Mouse (Mus musculus) CH12.LX (cell line): ENCODE results near the gene Actb. TPM values are rescaled to one million over a fixed set of nuclear protein-coding genes. Genes with fewer than 3 reads are reported as not detected.

ENCODE experiments used
- DNase-seq: peaks from one replicate; pipeline ENCODE4 v3.0.0-alpha.2; 2013; ENCODE audit errors: extremely low read depth
- H3K27ac ChIP-seq: 2 replicates; pipeline ENCODE4 v1.5.1; 2012; ENCODE audit warnings: low read depth, mild to moderate bottlenecking, control low read depth, moderate library complexity; ENCODE audit not compliant: insufficient read depth
- H3K27me3 ChIP-seq: replicated peaks from 2 replicates; pipeline ENCODE3; 2012; ENCODE audit warnings: inconsistent platforms
- H3K36me3 ChIP-seq, 2 experiments: replicated peaks in 1 of 2; 2 replicates each; pipeline versions ENCODE3 to v1.6.1; 2012; ENCODE audit warnings: inconsistent platforms in 1 of 2, low read length in 1 of 2, mild to moderate bottlenecking in 1 of 2, mixed read lengths in 1 of 2, moderate library complexity in 1 of 2; ENCODE audit not compliant: control insufficient read depth in 1 of 2, insufficient read depth in 1 of 2
- H3K4me1 ChIP-seq, 2 experiments: 2 replicates each; pipeline ENCODE4 v1.6.1; 2012; ENCODE audit warnings: inconsistent platforms in 1 of 2, moderate library complexity in 1 of 2; ENCODE audit not compliant: insufficient read depth in 2 of 2, control insufficient read depth in 1 of 2
- H3K4me2 ChIP-seq: 2 replicates; pipeline ENCODE4 v1.6.1; 2012; ENCODE audit warnings: low read depth, mild to moderate bottlenecking, control low read depth; ENCODE audit not compliant: poor library complexity, insufficient read depth, severe bottlenecking
- H3K4me3 ChIP-seq, 3 experiments: fragments of 150-350 bp in 1 of 3; sonication (generic) in 1 of 3; replicated peaks in 1 of 3; 2 replicates each; pipeline versions ENCODE3 to v1.5.1; 2011 to 2012; ENCODE audit warnings: low read depth in 2 of 3, low read length in 2 of 3, mild to moderate bottlenecking in 2 of 3, moderate library complexity in 2 of 3, control low read depth in 1 of 3, improper control_type of control experiment in 1 of 3, inconsistent platforms in 1 of 3, mixed read lengths in 1 of 3; ENCODE audit not compliant: poor library complexity in 1 of 3
- H3K79me2 ChIP-seq: replicated peaks from 2 replicates; pipeline ENCODE4 v1.6.1; 2012; ENCODE audit warnings: mild to moderate bottlenecking, moderate library complexity; ENCODE audit not compliant: control insufficient read depth, poor library complexity, insufficient read depth, severe bottlenecking; ENCODE audit errors: extremely low read depth
- H3K9ac ChIP-seq: 2 replicates; pipeline ENCODE4 v1.6.1; 2012; ENCODE audit warnings: low read depth, mild to moderate bottlenecking, control low read depth, moderate library complexity; ENCODE audit not compliant: insufficient read depth
- H3K9me3 ChIP-seq: replicated peaks from 2 replicates; pipeline ENCODE3; 2012; ENCODE audit warnings: low read length, inconsistent platforms, mixed read lengths
- BHLHE40 ChIP-seq: IDR thresholded peaks from 2 replicates; pipeline ENCODE4 v1.6.1; 2011; ENCODE audit warnings: mild to moderate bottlenecking, low read depth, low read length, improper control_type of control experiment
- CHD2 ChIP-seq: IDR thresholded peaks from 2 replicates; pipeline ENCODE4 v1.6.1; 2011; ENCODE audit warnings: low read length, improper control_type of control experiment
- EP300 ChIP-seq: IDR thresholded peaks from 2 replicates; pipeline ENCODE4 v1.6.1; 2011; ENCODE audit warnings: low read length, improper control_type of control experiment
- ETS1 ChIP-seq: conservative IDR thresholded peaks from 2 replicates; pipeline ENCODE4 v1.6.1; 2012; ENCODE audit warnings: low read depth, mild to moderate bottlenecking, inconsistent platforms, low read length, improper control_type of control experiment, moderate library complexity
- HCFC1 ChIP-seq: IDR thresholded peaks from 2 replicates; pipeline ENCODE4 v1.6.1; 2012; ENCODE audit warnings: low read depth, mild to moderate bottlenecking, inconsistent platforms, low read length, improper control_type of control experiment
- JUND ChIP-seq: conservative IDR thresholded peaks from 2 replicates; pipeline ENCODE4 v1.6.1; 2011; ENCODE audit warnings: low read depth, low read length, improper control_type of control experiment
- MAX ChIP-seq: IDR thresholded peaks from 2 replicates; pipeline ENCODE4 v1.6.1; 2011; ENCODE audit warnings: low read length, improper control_type of control experiment
- PAX5 ChIP-seq: IDR thresholded peaks from 2 replicates; pipeline ENCODE4 v1.6.1; 2012; ENCODE audit warnings: low read length, inconsistent platforms, mixed read lengths
- POLR2AphosphoS2 ChIP-seq: IDR thresholded peaks from 2 replicates; pipeline ENCODE4 v1.6.1; 2011; ENCODE audit warnings: low read depth, low read length, improper control_type of control experiment
- RCOR1 ChIP-seq: conservative IDR thresholded peaks from 2 replicates; pipeline ENCODE4 v1.6.1; 2012; ENCODE audit warnings: low read depth, mild to moderate bottlenecking, inconsistent platforms, low read length, improper control_type of control experiment
- SIN3A ChIP-seq: IDR thresholded peaks from 2 replicates; pipeline ENCODE4 v1.6.1; 2012; ENCODE audit warnings: low read length, improper control_type of control experiment, inconsistent platforms
- TBP ChIP-seq: conservative IDR thresholded peaks from 2 replicates; pipeline ENCODE4 v1.6.1; 2011; ENCODE audit warnings: low read depth, low read length, improper control_type of control experiment
- USF1 ChIP-seq: IDR thresholded peaks from 2 replicates; pipeline ENCODE4 v1.6.1; 2014; ENCODE audit warnings: low read depth, mild to moderate bottlenecking, inconsistent platforms, low read length, improper control_type of control experiment
- USF2 ChIP-seq: conservative IDR thresholded peaks from 2 replicates; pipeline ENCODE4 v1.6.1; 2011; ENCODE audit warnings: low read depth, low read length, improper control_type of control experiment
- ZKSCAN1 ChIP-seq: IDR thresholded peaks from 2 replicates; pipeline ENCODE4 v1.6.1; 2012; ENCODE audit warnings: low read depth, inconsistent platforms, low read length, improper control_type of control experiment, borderline replicate concordance
- ZMIZ1 ChIP-seq: IDR thresholded peaks from 2 replicates; pipeline ENCODE4 v1.6.1; 2012; ENCODE audit warnings: low read depth, mild to moderate bottlenecking, inconsistent platforms, low read length, improper control_type of control experiment
- dilution Hi-C: fragments of 300-500 bp; cut with MboI; formaldehyde crosslinking; loops from 2 replicates; pipeline ENCODE4 v1.14.3; 2020; ENCODE audit warnings: low sequenced_read_pairs; ENCODE audit not compliant: extremely low pct_unique_long_range_greater_than_20kb, extremely low pct_ligation_motif_present
- in situ Hi-C: fragments of 300-500 bp; cut with MboI; formaldehyde crosslinking; loops from 3 replicates; pipeline ENCODE4 v1.14.3; 2019; ENCODE audit warnings: low sequenced_read_pairs, low pct_ligation_motif_present, low pct_unique_long_range_greater_than_20kb, mixed read lengths
- polyA plus RNA-seq: library from polyadenylated mRNA; unstranded; fragments of >175 nt; gene quantifications from 2 replicates; pipeline ENCODE4 v1.2.1, GENCODE M21; 2012; ENCODE audit warnings: low read depth; ENCODE audit not compliant: insufficient read length
- total RNA-seq, 2 experiments: library from RNA; depleted of rRNA; stranded (reverse); fragments of 300-350 nt in 1 of 2; fragments of >200 nt in 1 of 2; gene quantifications; 2 replicates each; pipeline ENCODE4 v1.2.3; 2012 to 2014

The Actb gene
- total and polyA plus RNA-seq, 3 experiments = 3,882 to 5,048 (median 4,756) TPM

GRCm38 (mm10) chr5:142928749-142929399, 22.3 kb upstream of the Actb start (continued):
- TF ChIP-seq USF1 (no peak), SIN3A (peak; percentile 76), HCFC1 (peak; percentile 62), ETS1 (peak; percentile 50; the same call in 1 of the 2 replicates), EP300 (peak; percentile 25; the same call in 1 of the 2 replicates), BHLHE40 (peak; percentile 75), POLR2AphosphoS2 (no peak)

- Histone ChIP-seq H3K4me1 (peaks cover 13 to 68% of the 10 kb centered on the region in 2 experiments; a peak in 3 of 4 replicates), H3K4me3 (no peak overlapping the region), H3K27ac (no peak overlapping the region), H3K9me3 (peaks cover 4% of the 10 kb centered on the region), H3K79me2 (no peaks in the 10 kb centered on the region), H3K36me3 (no peaks in the 10 kb centered on the region), H3K4me2 (no peak overlapping the region), H3K27me3 (no peaks in the 10 kb centered on the region), H3K9ac (no peak overlapping the region)
- in situ Hi-C loops = loop anchor here (25.0 kb wide), 1 partner anchor 360 kb away; the partner anchor contains the start of gene Zfp853
- dilution Hi-C loops = no loop called here
- TF ChIP-seq MAX = no peak
- TF ChIP-seq BHLHE40 = no peak
- no peak for DNase-seq
Observed at GRCm38 (mm10) chr5:142927341-142927930, 20.9 kb upstream of the Actb start.

DNA sequence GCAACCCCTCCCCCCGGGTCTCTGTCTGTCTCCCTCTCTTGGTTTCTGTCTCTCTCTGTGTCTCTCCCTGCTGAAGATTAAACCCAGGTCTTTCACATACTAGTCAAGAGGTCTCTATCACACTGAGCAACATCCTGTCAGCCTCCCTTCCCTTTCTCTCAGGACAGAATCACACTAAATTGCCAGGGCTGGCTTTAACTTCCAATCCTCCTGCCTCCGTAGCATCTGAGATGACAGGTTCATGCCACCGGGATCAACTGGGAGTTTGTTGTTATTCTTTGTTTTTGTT, 20.3 kb upstream of the Actb start:
- no peak overlapping the region for H3K27ac ChIP-seq
- dilution Hi-C loops (no loop called here), in situ Hi-C loops (loop anchor here (25.0 kb wide), 1 partner anchor 360 kb away; the partner anchor contains the start of gene Zfp853)
- peaks cover 13 to 67% of the 10 kb centered on the region in 2 experiments; a peak in 3 of 4 replicates for H3K4me1 ChIP-seq
- no peaks in the 10 kb centered on the region for H3K79me2 ChIP-seq
- H3K36me3 ChIP-seq = no peaks in the 10 kb centered on the region
- no peak overlapping the region for H3K4me2 ChIP-seq
- peaks cover 4% of the 10 kb centered on the region for H3K9me3 ChIP-seq
- H3K27me3 ChIP-seq = no peaks in the 10 kb centered on the region
- no peak for TF ChIP-seq SIN3A
- no peak for TF ChIP-seq PAX5
- TF ChIP-seq ZMIZ1 = no peak
- no peak for TF ChIP-seq TBP
- TF ChIP-seq RCOR1 = no peak
- TF ChIP-seq ZKSCAN1 = no peak
- no peak for TF ChIP-seq USF2
- no peak for TF ChIP-seq JUND
- TF ChIP-seq ETS1 = no peak
- no peak for TF ChIP-seq CHD2
- H3K4me3 ChIP-seq = no peak overlapping the region
- no peak overlapping the region for H3K9ac ChIP-seq
- no peak for DNase-seq
